In genomic region chr11:26721173-26721572, GRCm38 (mm10) we compare ENCODE assay signal across 19 mouse cellular contexts.
DNase-seq lines count a peak whose midpoint lies in the region; ATAC-seq and TF ChIP-seq lines count a peak whose summit lies in the region.
"Had no signal": no experiment of that assay in that cellular context is flagged by ENCODE, and none has a peak within 500 bp of the region (broad histone marks: within the 10 kb centered on the region; RNA-seq: fewer than 3 reads in every experiment).

No protein-coding gene starts in this region.

- no peak for DNase-seq in B cell, adult 2 months
- DNase-seq: adrenal gland, adult 2 months; adrenal gland, adult 8-10 months; adrenal gland, postnatal 10 days; adrenal gland, postnatal 14 days; adrenal gland, postnatal 25 days; adrenal gland, postnatal 36 days; cerebellum, adult 11 months; cerebellum, adult 11-12 months; cerebellum, adult 18-20 months; cerebellum, adult 2 months had no signal

- ATAC-seq in intestine, embryonic 15.5 days = peak; percentile 76
- no peak for ATAC-seq in intestine, postnatal 0 days
- ATAC-seq in intestine, embryonic 16.5 days = peak; percentile 84
- ATAC-seq: activated CD4-positive, CD25-positive, alpha-beta regulatory T cell, adult 4 months; CD4-positive, CD25-positive, alpha-beta regulatory T cell, adult 4 months; Patski had no signal

- H3K36me3 ChIP-seq in intestine, embryonic 15.5 days = no peaks in the 10 kb centered on the region
- H3K36me3 ChIP-seq in intestine, postnatal 0 days (ENCODE audit: control insufficient read depth, insufficient read depth) = no peaks in the 10 kb centered on the region
- no peaks in the 10 kb centered on the region for H3K36me3 ChIP-seq in intestine, embryonic 16.5 days (ENCODE audit: control insufficient read depth, insufficient read depth, low read length)
- H3K36me3 ChIP-seq: G1E had no signal

- no peaks in the 10 kb centered on the region for H3K4me1 ChIP-seq in intestine, embryonic 15.5 days (replicated peaks)
- H3K4me1 ChIP-seq in intestine, postnatal 0 days (replicated peaks; ENCODE audit: control insufficient read depth, insufficient read depth, low read length) = no peaks in the 10 kb centered on the region
- H3K4me1 ChIP-seq in intestine, embryonic 16.5 days (ENCODE audit: control insufficient read depth, insufficient read depth, low read length) = no peaks in the 10 kb centered on the region

- H3K27ac ChIP-seq in intestine, embryonic 15.5 days = no peak overlapping the region
- no peak overlapping the region for H3K27ac ChIP-seq in intestine, postnatal 0 days (ENCODE audit: low read depth, low read length)
- H3K27ac ChIP-seq in intestine, embryonic 16.5 days (ENCODE audit: low read length) = no peak overlapping the region

- H3K27me3 ChIP-seq in intestine, embryonic 15.5 days (replicated peaks) = no peaks in the 10 kb centered on the region
- H3K27me3 ChIP-seq in intestine, postnatal 0 days (replicated peaks; ENCODE audit: control insufficient read depth, insufficient read depth, low read length) = no peaks in the 10 kb centered on the region
- H3K27me3 ChIP-seq in intestine, embryonic 16.5 days (replicated peaks; ENCODE audit: control insufficient read depth, insufficient read depth, low read length) = no peaks in the 10 kb centered on the region
- H3K27me3 ChIP-seq: CH12.LX had no signal

- H3K9me3 ChIP-seq in intestine, embryonic 15.5 days = no peaks in the 10 kb centered on the region
- no peaks in the 10 kb centered on the region for H3K9me3 ChIP-seq in intestine, postnatal 0 days (ENCODE audit: control insufficient read depth)
- no peaks in the 10 kb centered on the region for H3K9me3 ChIP-seq in intestine, embryonic 16.5 days (ENCODE audit: control insufficient read depth, low read length)
- H3K9me3 ChIP-seq: G1E had no signal

- no peak for TF ChIP-seq CTCF in intestine, postnatal 0 days (IDR thresholded peaks at IDR 0.05; ENCODE audit: low read depth)

- H3K4me2 ChIP-seq in intestine, embryonic 15.5 days (replicated peaks) = no peak overlapping the region
- H3K4me2 ChIP-seq in intestine, postnatal 0 days (replicated peaks; ENCODE audit: low read depth) = no peak overlapping the region
- H3K4me2 ChIP-seq in intestine, embryonic 16.5 days (ENCODE audit: low read depth, low read length) = no peak overlapping the region

- no peak overlapping the region for H3K9ac ChIP-seq in intestine, embryonic 15.5 days
- H3K9ac ChIP-seq in intestine, postnatal 0 days (ENCODE audit: low read depth, low read length) = no peak overlapping the region
- H3K9ac ChIP-seq in intestine, embryonic 16.5 days (ENCODE audit: low read depth, low read length) = no peak overlapping the region

- 66% methylated on average over 3 of the region's 3 CpGs for WGBS in intestine, embryonic 15.5 days
- WGBS in intestine, postnatal 0 days = 49% methylated on average over 3 of the region's 3 CpGs
- 61% methylated on average over 3 of the region's 3 CpGs for WGBS in intestine, embryonic 16.5 days

- no peak overlapping the region for H3K4me3 ChIP-seq in intestine, embryonic 15.5 days (replicated peaks)
- H3K4me3 ChIP-seq in intestine, postnatal 0 days (ENCODE audit: low read depth, low read length) = no peak overlapping the region
- no peak overlapping the region for H3K4me3 ChIP-seq in intestine, embryonic 16.5 days (ENCODE audit: low read length)
